Mouse (Mus musculus) heart, adult 2 months (tissue): ENCODE results near the gene 9530003J23Rik.

Experiments
- CTCF ChIP-seq: fragments of 200-600 bp; IDR thresholded peaks from 2 replicates; pipeline ENCODE4 v1.8.1; 2022; ENCODE audit warnings: antibody characterized with exemption, mild to moderate bottlenecking, moderate library complexity
- EP300 ChIP-seq: fragments of 200-500 bp; IDR thresholded peaks from 2 replicates; pipeline ENCODE4 v1.6.1; 2011; ENCODE audit warnings: low read depth, low read length, control low read depth; ENCODE audit not compliant: insufficient read depth
- POLR2A ChIP-seq: fragments of 200-500 bp; IDR thresholded peaks from 2 replicates; pipeline ENCODE4 v1.6.1; 2011; ENCODE audit warnings: mild to moderate bottlenecking, low read depth, low read length, control low read depth; ENCODE audit not compliant: insufficient read depth

DNA sequence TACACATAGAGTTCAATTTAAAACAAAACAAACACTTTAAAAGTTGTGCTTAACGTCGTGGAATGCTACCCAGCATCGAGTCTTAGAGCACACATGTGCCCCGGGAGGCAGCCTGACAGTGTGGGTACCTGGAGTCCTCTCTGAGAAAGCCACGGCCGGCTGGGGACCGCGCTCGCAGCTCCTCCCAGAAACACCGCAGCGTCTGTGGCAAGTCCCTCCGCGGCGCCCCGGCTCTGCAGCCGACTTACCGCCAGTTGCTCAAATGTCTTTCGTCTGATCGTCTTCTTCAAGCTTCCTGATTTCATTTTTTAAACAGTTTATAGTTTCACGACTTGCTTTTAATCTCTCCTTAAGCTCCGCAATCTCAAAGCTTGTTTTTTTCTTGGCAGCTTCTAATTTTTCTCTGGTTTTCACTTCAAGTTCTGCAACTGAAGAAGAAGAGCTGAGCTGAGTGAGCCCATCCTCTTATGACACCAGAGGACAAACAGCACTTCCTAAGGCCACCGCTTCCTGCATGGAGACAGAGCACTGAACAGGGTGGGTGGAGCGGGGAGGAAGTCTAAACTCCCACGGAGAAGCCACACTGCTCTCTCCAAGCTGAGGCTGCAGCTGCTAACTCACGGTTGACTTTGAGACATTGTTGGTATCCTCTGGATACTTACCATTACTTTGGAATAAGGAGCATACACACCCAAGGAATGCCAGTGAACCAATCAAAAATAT, 22.9 kb downstream of the 9530003J23Rik start:
- TF ChIP-seq CTCF (no peak), POLR2A (no peak), EP300 (no peak)
